Mouse (Mus musculus) frontal cortex, postnatal 36 days (tissue): Measurements from ENCODE around the gene Dhx29.
A peak's percentile ranks its signal among the peaks of the same experiment; 100 is the strongest.

Experiments used
- DNase-seq, 2 experiments: peaks; one replicate each; pipeline ENCODE4 v3.0.0; 2022; ENCODE audit warnings: low spot score in 2 of 2

The Dhx29 gene

GRCm38 (mm10) chr13:112986451-112986950, 59.2 kb downstream of the Dhx29 start:
- no peak for DNase-seq

GRCm38 (mm10) chr13:112987532-112987943, 60.3 kb downstream of the Dhx29 start, which contains the start of gene Ccno:
Gene Ccno, plus strand, starts transcription at chr13:112987802.
- peak; percentile 90 to 95 for DNase-seq

- no peak for DNase-seq
These were observed 60.7 kb downstream of the Dhx29 start for GRCm38 (mm10) chr13:112987991-112988390.

GRCm38 (mm10) chr13:112988866-112989265, 61.6 kb downstream of the Dhx29 start:
- no peak for DNase-seq

GRCm38 (mm10) chr13:112989541-112989940, 62.3 kb downstream of the Dhx29 start:
- DNase-seq: no peak

GRCm38 (mm10) chr13:112990346-112990745, 63.1 kb downstream of the Dhx29 start:
- no peak for DNase-seq

- DNase-seq: no peak
These were observed 66.4 kb downstream of the Dhx29 start, which contains the start of gene Mcidas for GRCm38 (mm10) chr13:112993531-112994152. Gene Mcidas, plus strand, starts transcription at chr13:112993845.

GRCm38 (mm10) chr13:112994191-112994590, 66.9 kb downstream of the Dhx29 start:
- DNase-seq: peak; percentile 47 to 53

- no peak for DNase-seq
These were observed 69.2 kb downstream of the Dhx29 start for GRCm38 (mm10) chr13:112996407-112996806.

GRCm38 (mm10) chr13:112997369-112997768, 70.1 kb downstream of the Dhx29 start:
- DNase-seq: no peak

- DNase-seq: peak; percentile 64 to 75
These were observed 71.4 kb downstream of the Dhx29 start for GRCm38 (mm10) chr13:112998427-112999201.

GRCm38 (mm10) chr13:113000090-113000489, 72.8 kb downstream of the Dhx29 start:
- DNase-seq: no peak

GRCm38 (mm10) chr13:113000576-113001318, 73.5 kb downstream of the Dhx29 start:
- DNase-seq: no peak

GRCm38 (mm10) chr13:113012683-113013082, 85.4 kb downstream of the Dhx29 start:
- DNase-seq: no peak

- peak in 1 of 2 experiments; percentile 32 for DNase-seq
These were observed 86.1 kb downstream of the Dhx29 start for GRCm38 (mm10) chr13:113013174-113013953.
